Mouse (Mus musculus) left cerebral cortex, adult 2 months (tissue): Measurements from ENCODE around the gene Dmxl2. TPM values are rescaled to one million over a fixed set of nuclear protein-coding genes. Genes with fewer than 3 reads are reported as not detected.

Source experiments
- DNase-seq, 2 experiments: peaks; one replicate each; pipeline ENCODE4 v3.0.0; 2021 to 2022; ENCODE audit warnings: low spot score in 2 of 2, mixed read lengths in 1 of 2; ENCODE audit errors: extremely low spot score in 1 of 2
- H3K27ac ChIP-seq: fragments of 200-600 bp; 2 replicates; pipeline ENCODE4 v1.8.1; 2022
- H3K4me3 ChIP-seq: fragments of 200-600 bp; 2 replicates; pipeline ENCODE4 v1.8.1; 2022
- CTCF ChIP-seq: fragments of 200-600 bp; IDR thresholded peaks from 2 replicates; pipeline ENCODE4 v1.8.1; 2022; ENCODE audit warnings: antibody characterized with exemption, mild to moderate bottlenecking, moderate library complexity
- intact Hi-C: fragments of 180-260 bp; cut with DNase I; formaldehyde crosslinking; loops from one replicate; pipeline ENCODE4 v1.15.1; 2025
- total RNA-seq, 2 experiments: library from RNA; stranded (reverse); gene quantifications; 2 replicates each; pipeline ENCODE4 v1.2.3; 2021

Dmxl2 gene
- total RNA-seq, 2 experiments from 2014 or later, result 203 to 220 TPM

DNA sequence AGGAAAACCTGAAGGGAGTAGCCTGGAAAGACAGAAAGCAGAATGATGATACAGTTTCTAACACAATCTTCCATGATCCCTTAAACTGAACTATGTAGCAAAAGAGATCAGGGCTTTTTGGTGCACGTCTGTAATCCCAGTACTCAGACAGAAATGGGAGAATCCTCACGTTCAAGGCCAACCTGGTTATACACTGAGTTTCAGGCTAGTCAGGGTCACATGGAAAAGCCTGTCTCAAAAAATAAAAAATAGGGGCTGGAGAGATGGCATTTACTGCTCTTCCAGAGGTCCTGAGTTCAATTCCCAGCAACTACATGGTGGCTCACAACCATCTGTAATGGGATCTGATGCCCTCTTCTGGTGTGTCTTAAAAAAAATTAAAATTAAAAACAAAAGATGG is 11.0 kb downstream of the Dmxl2 start:
- no peak for TF ChIP-seq CTCF
- H3K4me3 ChIP-seq, result no peak overlapping the region
- no peak for DNase-seq
- intact Hi-C loops, result no loop called here
- H3K27ac ChIP-seq, result no peak overlapping the region

GRCm38 (mm10) chr9:54489599-54489998 is 11.8 kb downstream of the Dmxl2 start:
- intact Hi-C loops, result loop anchor here (5.0 kb wide), 1 partner anchor 58 kb away; no protein-coding TSS in a partner anchor
- H3K27ac ChIP-seq, result no peak overlapping the region
- no peak overlapping the region for H3K4me3 ChIP-seq
- no peak for TF ChIP-seq CTCF
- no peak for DNase-seq

DNA sequence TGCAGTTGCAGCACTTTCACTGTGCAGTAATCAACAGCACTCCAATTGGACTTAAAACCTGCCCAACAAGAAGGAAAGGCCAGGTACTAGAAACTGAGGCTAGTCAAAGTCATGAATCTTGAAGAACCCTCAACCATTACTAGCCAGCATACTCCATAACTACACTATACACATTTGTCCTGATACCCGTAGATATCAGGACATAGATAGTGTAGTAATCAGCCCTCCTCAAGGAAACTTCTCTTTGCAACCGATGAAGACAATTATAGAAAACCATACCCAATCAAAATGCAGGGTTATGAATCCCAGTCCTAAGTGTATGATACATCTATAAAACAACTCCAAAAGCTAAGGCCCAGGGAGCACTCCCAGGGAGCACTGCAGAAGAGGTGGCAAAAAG is 16.5 kb downstream of the Dmxl2 start:
- TF ChIP-seq CTCF, result no peak
- DNase-seq, result no peak
- Histone ChIP-seq H3K27ac (no peak overlapping the region), H3K4me3 (no peak overlapping the region)
- intact Hi-C loops, result loop anchor here (5.0 kb wide), 1 partner anchor 62 kb away; no protein-coding TSS in a partner anchor

DNA sequence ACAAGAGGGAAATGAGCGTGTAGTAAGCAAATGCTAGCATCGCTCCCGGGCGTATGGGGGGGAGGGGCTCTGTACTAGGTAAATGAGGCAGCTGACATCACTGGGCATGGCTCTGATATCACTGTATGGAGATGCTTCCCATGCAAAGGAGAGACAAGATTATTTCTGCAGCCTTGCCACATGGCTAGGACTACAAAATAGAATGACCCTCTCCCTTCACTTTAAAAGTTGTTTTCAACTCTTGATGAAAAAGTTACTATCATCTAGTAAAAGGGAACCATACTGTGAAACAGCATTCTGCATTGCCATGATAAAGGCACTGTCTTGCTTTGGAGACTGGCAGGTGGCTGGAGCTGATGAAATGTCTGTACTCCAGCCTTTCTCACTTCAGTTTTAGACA is 18.2 kb downstream of the Dmxl2 start:
- no peak overlapping the region for H3K4me3 ChIP-seq
- DNase-seq, result no peak
- intact Hi-C loops, result no loop called here

GRCm38 (mm10) chr9:54482763-54483162 is 18.7 kb downstream of the Dmxl2 start:
- TF ChIP-seq CTCF, result no peak
- H3K4me3 ChIP-seq, result no peak overlapping the region
- intact Hi-C loops, result no loop called here
- H3K27ac ChIP-seq, result no peak overlapping the region
- no peak for DNase-seq

More for the DNA sequence above, 18.2 kb downstream of the Dmxl2 start:
- no peak overlapping the region for H3K27ac ChIP-seq
- TF ChIP-seq CTCF, result no peak

DNA sequence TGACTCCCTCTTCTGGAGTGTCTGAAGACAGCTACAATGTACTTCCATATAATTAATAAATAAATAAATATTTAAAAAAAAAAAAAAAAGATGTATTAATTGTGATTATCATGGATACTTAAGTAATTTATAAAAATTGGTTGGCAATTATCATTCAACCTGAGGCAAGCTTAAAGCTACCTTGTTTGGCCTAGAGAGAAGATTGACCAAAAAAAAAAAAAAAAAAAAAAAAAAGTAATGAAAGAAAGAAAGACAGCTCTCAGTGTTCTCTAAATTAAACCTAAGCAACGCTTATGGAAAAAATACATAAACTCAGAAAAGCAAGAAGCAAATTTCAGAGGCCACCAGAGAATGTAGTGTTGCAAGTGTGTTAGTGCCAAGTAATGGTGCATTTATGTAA is 22.4 kb downstream of the Dmxl2 start:
- no peak for TF ChIP-seq CTCF
- no peak for DNase-seq
- intact Hi-C loops, result no loop called here

GRCm38 (mm10) chr9:54478117-54478516 is 23.3 kb downstream of the Dmxl2 start:
- no peak overlapping the region for H3K4me3 ChIP-seq
- DNase-seq, result no peak
- no peak; the same call in 1 of the 2 replicates for TF ChIP-seq CTCF
- H3K27ac ChIP-seq, result no peak overlapping the region
- intact Hi-C loops, result no loop called here

More for the DNA sequence above, 22.4 kb downstream of the Dmxl2 start:
- no peak overlapping the region for H3K4me3 ChIP-seq
- no peak overlapping the region for H3K27ac ChIP-seq

GRCm38 (mm10) chr9:54474546-54474945 is 26.9 kb downstream of the Dmxl2 start:
- intact Hi-C loops, result no loop called here
- no peak overlapping the region for H3K4me3 ChIP-seq
- no peak overlapping the region for H3K27ac ChIP-seq
- TF ChIP-seq CTCF, result no peak
- no peak for DNase-seq

DNA sequence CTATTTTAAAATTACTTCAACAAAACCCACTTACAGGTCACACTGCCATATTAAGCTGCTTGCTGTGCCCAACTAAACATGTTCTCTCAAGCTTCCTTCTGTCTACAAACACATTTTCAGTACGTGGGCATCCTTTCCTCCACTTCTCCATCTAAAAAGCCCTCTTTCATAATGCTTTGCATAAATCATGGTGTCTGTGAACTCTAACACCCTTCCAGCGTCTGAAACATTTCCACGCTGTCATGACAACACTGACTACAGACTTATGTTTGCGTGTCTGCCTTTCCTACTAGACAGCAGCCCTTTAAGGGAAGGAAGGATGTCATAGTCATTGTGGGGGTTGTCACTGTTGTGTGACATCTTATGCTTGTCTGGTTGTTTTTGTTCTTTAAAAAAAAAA is 27.4 kb downstream of the Dmxl2 start:
- TF ChIP-seq CTCF, result no peak
- intact Hi-C loops, result no loop called here
- DNase-seq, result no peak
- Histone ChIP-seq H3K4me3 (no peak overlapping the region), H3K27ac (no peak overlapping the region)

DNA sequence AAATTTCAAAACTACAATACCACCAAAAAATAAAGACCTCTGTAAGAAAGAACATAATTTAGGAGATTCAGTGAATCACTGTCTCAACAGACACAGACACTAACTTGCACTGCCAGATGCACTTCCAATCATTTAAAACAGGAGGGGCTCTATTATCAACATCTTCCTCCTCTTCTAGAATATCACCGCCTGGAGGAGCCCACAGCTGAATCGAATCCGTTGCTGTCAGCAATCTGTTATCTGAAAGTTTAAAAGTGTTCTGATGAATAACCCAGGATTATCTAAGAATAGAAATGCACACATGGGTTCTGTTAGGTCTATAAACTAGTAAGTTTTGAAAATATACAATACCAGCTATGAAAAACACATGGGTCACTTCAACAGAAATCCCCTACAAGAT is 28.6 kb downstream of the Dmxl2 start:
- H3K4me3 ChIP-seq, result no peak overlapping the region
- DNase-seq, result no peak
- no peak overlapping the region for H3K27ac ChIP-seq
- intact Hi-C loops, result no loop called here
- no peak for TF ChIP-seq CTCF

GRCm38 (mm10) chr9:54469339-54469738 is 32.1 kb downstream of the Dmxl2 start:
- Histone ChIP-seq H3K27ac (no peak overlapping the region), H3K4me3 (no peak overlapping the region)
- intact Hi-C loops, result no loop called here
- no peak for DNase-seq
- no peak for TF ChIP-seq CTCF

- no peak for DNase-seq
- no peak for TF ChIP-seq CTCF
- Histone ChIP-seq H3K4me3 (no peak overlapping the region), H3K27ac (no peak overlapping the region)
- intact Hi-C loops, result no loop called here
Measured at GRCm38 (mm10) chr9:54467433-54467933, 33.9 kb downstream of the Dmxl2 start.

GRCm38 (mm10) chr9:54463483-54464054 is 37.9 kb downstream of the Dmxl2 start:
- TF ChIP-seq CTCF, result no peak
- intact Hi-C loops, result no loop called here
- Histone ChIP-seq H3K27ac (no peak overlapping the region), H3K4me3 (no peak overlapping the region)
- DNase-seq, result no peak
